Mouse (Mus musculus) embryonic fibroblast, embryonic 13.5 days (primary cell): ENCODE data around the gene Rnasek.

Experiments
- CTCF ChIP-seq: IDR thresholded peaks from 2 replicates; pipeline ENCODE4 v1.5.1; 2011; ENCODE audit warnings: mild to moderate bottlenecking, control low read depth, low read length, moderate library complexity, borderline replicate concordance; ENCODE audit not compliant: insufficient read depth
- POLR2A ChIP-seq: IDR thresholded peaks from 2 replicates; pipeline ENCODE4 v1.6.1; 2011; ENCODE audit warnings: low read depth, mild to moderate bottlenecking, control low read depth, low read length, moderate library complexity

- TF ChIP-seq POLR2A: no peak
- TF ChIP-seq CTCF: no peak
These were observed 44.0 kb upstream of the Rnasek start for GRCm38 (mm10) chr11:70283666-70284065.
